Mouse (Mus musculus) MEL (cell line): ENCODE data around the gene Grik1. TPM values are rescaled to one million over a fixed set of nuclear protein-coding genes. Genes with fewer than 3 reads are reported as not detected.

ENCODE experiments used
- DNase-seq: peaks from one replicate; pipeline ENCODE4 v3.0.0; 2011; ENCODE audit warnings: low read depth, low spot score
- H3K27ac ChIP-seq: 2 replicates; pipeline ENCODE4 v1.5.1; 2012; ENCODE audit warnings: low read depth, mild to moderate bottlenecking, control low read depth, low read length, moderate library complexity; ENCODE audit not compliant: control insufficient read depth
- H3K27me3 ChIP-seq, 2 experiments: fragments of 150-350 bp in 1 of 2; sonication (generic) in 1 of 2; 2 replicates each; pipeline ENCODE4 v1.6.1; 2012; ENCODE audit warnings: low read length in 2 of 2, mild to moderate bottlenecking in 2 of 2, improper control_type of control experiment in 1 of 2, moderate library complexity in 1 of 2; ENCODE audit not compliant: insufficient read depth in 2 of 2, control insufficient read depth in 1 of 2
- H3K36me3 ChIP-seq, 2 experiments: 2 replicates each; pipeline ENCODE4 v1.6.1; 2012 to 2014; ENCODE audit warnings: low read length in 2 of 2, improper control_type of control experiment in 1 of 2, inconsistent platforms in 1 of 2, mild to moderate bottlenecking in 1 of 2; ENCODE audit not compliant: insufficient read depth in 2 of 2, control insufficient read depth in 1 of 2
- H3K4me1 ChIP-seq, 2 experiments: fragments of 150-350 bp in 1 of 2; sonication (generic) in 1 of 2; 2 replicates each; pipeline ENCODE4 v1.6.1; 2012; ENCODE audit warnings: low read length in 2 of 2, improper control_type of control experiment in 1 of 2, mild to moderate bottlenecking in 1 of 2; ENCODE audit not compliant: insufficient read depth in 2 of 2, control insufficient read depth in 1 of 2
- H3K4me3 ChIP-seq, 2 experiments: fragments of 150-350 bp in 1 of 2; sonication (generic) in 1 of 2; 2 replicates each; pipeline ENCODE4 v1.5.1; 2012; ENCODE audit warnings: low read depth in 2 of 2, low read length in 2 of 2, mild to moderate bottlenecking in 2 of 2, moderate library complexity in 2 of 2, control low read depth in 1 of 2, improper control_type of control experiment in 1 of 2; ENCODE audit not compliant: control insufficient read depth in 1 of 2, insufficient read depth in 1 of 2
- H3K79me2 ChIP-seq: 2 replicates; pipeline ENCODE4 v1.6.1; 2012; ENCODE audit warnings: mild to moderate bottlenecking, low read length, moderate library complexity; ENCODE audit not compliant: control insufficient read depth, poor library complexity, insufficient read depth
- H3K9ac ChIP-seq: 2 replicates; pipeline ENCODE4 v1.6.1; 2012; ENCODE audit warnings: low read depth, mild to moderate bottlenecking, control low read depth, low read length, moderate library complexity; ENCODE audit not compliant: control insufficient read depth, poor library complexity, severe bottlenecking
- H3K9me3 ChIP-seq: fragments of 150-350 bp; sonication (generic); replicated peaks from 2 replicates; pipeline ENCODE4 v1.6.1; 2012; ENCODE audit warnings: mild to moderate bottlenecking, low read length, improper control_type of control experiment, moderate library complexity; ENCODE audit not compliant: insufficient read depth
- BHLHE40 ChIP-seq: IDR thresholded peaks from 2 replicates; pipeline ENCODE4 v1.6.1; 2012; ENCODE audit warnings: low read depth, mild to moderate bottlenecking, inconsistent platforms, low read length, improper control_type of control experiment, borderline replicate concordance
- CHD2 ChIP-seq: IDR thresholded peaks from 2 replicates; pipeline ENCODE4 v1.6.1; 2011; ENCODE audit warnings: low read length, improper control_type of control experiment
- CTCF ChIP-seq, 3 experiments: IDR thresholded peaks in 2 of 3; conservative IDR thresholded peaks in 1 of 3; 2 replicates each; pipeline ENCODE4 v1.5.1; 2011 to 2012; ENCODE audit warnings: low read length in 3 of 3, low read depth in 2 of 3, mild to moderate bottlenecking in 2 of 3, improper control_type of control experiment in 1 of 3, inconsistent platforms in 1 of 3, mixed read lengths in 1 of 3, moderate library complexity in 1 of 3; ENCODE audit not compliant: control insufficient read depth in 1 of 3, insufficient read depth in 1 of 3, poor library complexity in 1 of 3, severe bottlenecking in 1 of 3
- ETS1 ChIP-seq: IDR thresholded peaks from 2 replicates; pipeline ENCODE4 v1.6.1; 2012; ENCODE audit warnings: low read depth, mild to moderate bottlenecking, inconsistent platforms, low read length, improper control_type of control experiment, moderate library complexity
- GABPA ChIP-seq: IDR thresholded peaks from 2 replicates; pipeline ENCODE4 v1.6.1; 2012; ENCODE audit warnings: low read depth, mild to moderate bottlenecking, inconsistent platforms, low read length, improper control_type of control experiment, moderate library complexity
- GATA1 ChIP-seq: IDR thresholded peaks from 2 replicates; pipeline ENCODE4 v1.6.1; 2011; ENCODE audit warnings: low read depth, low read length, improper control_type of control experiment
- HCFC1 ChIP-seq: IDR thresholded peaks from 2 replicates; pipeline ENCODE4 v1.6.1; 2012; ENCODE audit warnings: low read depth, mild to moderate bottlenecking, inconsistent platforms, low read length, improper control_type of control experiment, moderate library complexity
- JUND ChIP-seq: IDR thresholded peaks from 2 replicates; pipeline ENCODE4 v1.6.1; 2011; ENCODE audit warnings: low read depth, mild to moderate bottlenecking, improper control_type of control experiment, low read length
- KAT2A ChIP-seq: conservative IDR thresholded peaks from 2 replicates; pipeline ENCODE4 v1.6.1; 2012; ENCODE audit warnings: low read depth, low read length, improper control_type of control experiment, inconsistent platforms
- MAFK ChIP-seq: IDR thresholded peaks from 2 replicates; pipeline ENCODE4 v1.6.1; 2011; ENCODE audit warnings: low read depth, mild to moderate bottlenecking, low read length, improper control_type of control experiment, borderline replicate concordance
- MAZ ChIP-seq: IDR thresholded peaks from 2 replicates; pipeline ENCODE4 v1.6.1; 2012; ENCODE audit warnings: low read depth, mild to moderate bottlenecking, inconsistent platforms, low read length, improper control_type of control experiment
- MXI1 ChIP-seq: IDR thresholded peaks from 2 replicates; pipeline ENCODE4 v1.6.1; 2011; ENCODE audit warnings: mild to moderate bottlenecking, low read depth, low read length, improper control_type of control experiment
- MYC ChIP-seq: IDR thresholded peaks from 2 replicates; pipeline ENCODE4 v1.6.1; 2011; ENCODE audit warnings: low read depth, mild to moderate bottlenecking, low read length, improper control_type of control experiment, moderate library complexity
- POLR2A ChIP-seq, 2 experiments: IDR thresholded peaks; 2 replicates each; pipeline ENCODE4 v1.6.1; 2011 to 2012; ENCODE audit warnings: low read length in 2 of 2, mild to moderate bottlenecking in 2 of 2, control low read depth in 1 of 2, improper control_type of control experiment in 1 of 2, low read depth in 1 of 2, moderate library complexity in 1 of 2; ENCODE audit not compliant: control insufficient read depth in 1 of 2, insufficient read depth in 1 of 2, poor library complexity in 1 of 2
- POLR2AphosphoS5 ChIP-seq: IDR thresholded peaks from 2 replicates; pipeline ENCODE4 v1.6.1; 2012; ENCODE audit warnings: low read depth, borderline replicate concordance, mild to moderate bottlenecking, inconsistent platforms, low read length, moderate library complexity, mixed read lengths
- SIN3A ChIP-seq: IDR thresholded peaks from 2 replicates; pipeline ENCODE4 v1.6.1; 2012; ENCODE audit warnings: low read length, improper control_type of control experiment, inconsistent platforms
- TAL1 ChIP-seq: IDR thresholded peaks from 2 replicates; pipeline ENCODE4 v1.6.1; 2012; ENCODE audit warnings: mild to moderate bottlenecking, inconsistent platforms, low read length, moderate library complexity, mixed read lengths
- UBTF ChIP-seq: IDR thresholded peaks from 2 replicates; pipeline ENCODE4 v1.6.1; 2012; ENCODE audit warnings: low read depth, mild to moderate bottlenecking, inconsistent platforms, low read length, improper control_type of control experiment, moderate library complexity, borderline replicate concordance; ENCODE audit not compliant: insufficient read depth
- USF1 ChIP-seq: IDR thresholded peaks from 2 replicates; pipeline ENCODE4 v1.6.1; 2014; ENCODE audit warnings: low read depth, mild to moderate bottlenecking, inconsistent platforms, low read length, improper control_type of control experiment, moderate library complexity
- USF2 ChIP-seq, 2 experiments: IDR thresholded peaks; 2 replicates each; pipeline ENCODE4 v1.6.1; 2011 to 2012; ENCODE audit warnings: improper control_type of control experiment in 2 of 2, low read length in 2 of 2, borderline replicate concordance in 1 of 2, inconsistent platforms in 1 of 2, low read depth in 1 of 2, mild to moderate bottlenecking in 1 of 2; ENCODE audit not compliant: insufficient read depth in 1 of 2
- ZMIZ1 ChIP-seq: IDR thresholded peaks from 2 replicates; pipeline ENCODE4 v1.6.1; 2012; ENCODE audit warnings: low read depth, mild to moderate bottlenecking, inconsistent platforms, low read length, improper control_type of control experiment, moderate library complexity
- polyA plus RNA-seq, 2 experiments: library from polyadenylated mRNA; stranded (reverse) in 1 of 2; unstranded in 1 of 2; fragments of >175 nt in 1 of 2; fragments of >200 nt in 1 of 2; gene quantifications; 2 replicates each; pipeline versions ENCODE4 v1.2.1 to v1.2.4; 2012; ENCODE audit warnings: low replicate concordance in 2 of 2, low read depth in 1 of 2; ENCODE audit not compliant: insufficient read length in 2 of 2, insufficient read depth in 1 of 2, missing spikeins in 1 of 2
- total RNA-seq: library from RNA; depleted of rRNA; stranded (reverse); fragments of 300-350 nt; gene quantifications from 2 replicates; pipeline ENCODE4 v1.2.3, GENCODE M21; 2012

Gene Grik1
- total and polyA plus RNA-seq, 3 experiments: not detected

DNA sequence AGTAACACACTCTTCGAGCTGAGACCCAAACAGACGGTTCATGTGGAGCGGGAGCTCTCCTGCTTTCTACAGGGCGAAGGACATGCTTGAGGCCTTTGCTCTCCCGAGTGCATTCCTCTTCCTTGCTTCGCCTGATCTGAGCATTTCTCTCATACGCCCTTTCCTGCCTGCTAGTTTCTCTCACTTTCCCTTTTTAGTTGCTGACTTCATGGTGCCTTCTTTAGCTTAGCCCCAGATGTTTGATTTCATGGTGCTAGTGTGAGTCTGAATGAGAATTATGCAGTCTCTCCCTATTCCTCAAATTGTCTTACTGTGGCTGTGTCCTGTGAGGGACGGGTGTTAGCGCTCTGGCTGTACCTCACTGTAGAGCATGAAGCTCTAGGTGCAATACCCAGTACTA lies 388.0 kb downstream of the Grik1 start:
- H3K79me2 ChIP-seq: no peaks in the 10 kb centered on the region
- TF ChIP-seq MAZ (no peak), POLR2A (IDR thresholded peaks at IDR 0.05; ENCODE audit: control insufficient read depth in 1 of 2, insufficient read depth in 1 of 2, low read depth in 1 of 2, low read length in 2 of 2, poor library complexity in 1 of 2) (no peak), TAL1 (no peak), MAFK (no peak), UBTF (no peak), ZMIZ1 (no peak), USF1 (no peak), ETS1 (no peak), USF2 (IDR thresholded peaks at IDR 0.05; ENCODE audit: borderline replicate concordance in 1 of 2, insufficient read depth in 1 of 2, low read depth in 1 of 2, low read length in 2 of 2) (no peak)
- TF ChIP-seq, all 39 proteins: peak for 0
- Histone ChIP-seq H3K9me3 (no peaks in the 10 kb centered on the region), H3K4me3 (no peak overlapping the region), H3K27me3 (no peaks in the 10 kb centered on the region), H3K27ac (no peak overlapping the region), H3K4me1 (no peaks in the 10 kb centered on the region), H3K9ac (no peak overlapping the region), H3K36me3 (no peaks in the 10 kb centered on the region)
- no peak for DNase-seq

DNA sequence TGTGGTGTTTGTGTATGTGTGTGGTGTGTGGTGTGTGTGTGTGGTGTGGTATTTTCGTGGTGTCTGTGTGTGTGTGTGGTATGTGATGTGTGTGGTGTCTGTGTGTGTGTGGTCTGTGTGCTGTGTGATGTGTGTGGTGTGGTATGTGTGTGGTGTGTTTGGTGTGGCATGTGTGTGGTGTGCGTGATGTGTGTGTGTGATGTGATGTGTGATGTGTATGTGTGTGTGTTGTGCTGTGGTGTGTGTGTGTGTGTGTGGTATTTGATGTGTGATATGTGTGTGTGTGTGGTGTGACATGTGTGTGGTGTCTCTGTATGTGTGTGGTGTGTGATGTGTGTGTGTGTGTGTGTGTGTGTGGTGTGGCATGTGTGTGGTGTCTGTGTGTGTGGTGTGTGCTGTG lies 388.9 kb downstream of the Grik1 start:
- no peaks in the 10 kb centered on the region for H3K27me3 ChIP-seq
- no peaks in the 10 kb centered on the region for H3K9me3 ChIP-seq
- no peak overlapping the region for H3K4me3 ChIP-seq
- no peak for TF ChIP-seq BHLHE40
- TF ChIP-seq POLR2AphosphoS5: 0 out of 2 replicates have a peak, but pooled peaks have one; percentile 22
- TF ChIP-seq, all 39 proteins: peak for 1
- H3K79me2 ChIP-seq: no peaks in the 10 kb centered on the region
- no peaks in the 10 kb centered on the region for H3K36me3 ChIP-seq
- H3K9ac ChIP-seq: no peak overlapping the region
- DNase-seq: no peak
- no peak overlapping the region for H3K27ac ChIP-seq
- no peaks in the 10 kb centered on the region for H3K4me1 ChIP-seq

DNA sequence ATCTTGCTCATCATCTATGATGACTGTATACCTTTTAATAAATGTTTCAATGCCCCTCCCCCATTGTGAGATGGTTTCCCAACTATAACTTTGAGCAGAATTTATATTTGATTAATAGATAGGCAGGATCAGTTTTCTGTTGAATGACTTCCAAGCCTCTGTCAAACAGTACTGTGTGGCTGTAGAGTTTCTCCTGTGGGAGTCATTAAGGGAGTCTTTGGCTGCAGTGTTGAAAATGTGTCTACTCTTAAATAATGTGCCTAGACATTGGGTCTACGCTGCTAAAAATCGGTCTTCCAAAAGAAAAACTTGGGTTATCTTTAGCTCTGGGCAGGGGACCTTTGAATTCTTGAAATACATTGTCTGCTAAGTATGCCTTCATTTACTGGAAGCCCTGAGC lies 414.1 kb downstream of the Grik1 start:
- H3K4me3 ChIP-seq: no peak overlapping the region
- no peaks in the 10 kb centered on the region for H3K36me3 ChIP-seq

More for the DNA sequence above, 414.1 kb downstream of the Grik1 start:
- Histone ChIP-seq H3K79me2 (no peaks in the 10 kb centered on the region), H3K9ac (no peak overlapping the region), H3K27ac (no peak overlapping the region), H3K9me3 (no peaks in the 10 kb centered on the region), H3K4me1 (no peaks in the 10 kb centered on the region), H3K27me3 (no peaks in the 10 kb centered on the region)
- TF ChIP-seq KAT2A: no peak
- TF ChIP-seq MXI1: no peak
- TF ChIP-seq JUND: no peak
- no peak for TF ChIP-seq USF2 (IDR thresholded peaks at IDR 0.05; ENCODE audit: borderline replicate concordance in 1 of 2, insufficient read depth in 1 of 2, low read depth in 1 of 2, low read length in 2 of 2)
- no peak for TF ChIP-seq HCFC1
- no peak for TF ChIP-seq CHD2
- TF ChIP-seq SIN3A: no peak
- TF ChIP-seq POLR2A (IDR thresholded peaks at IDR 0.05; ENCODE audit: control insufficient read depth in 1 of 2, insufficient read depth in 1 of 2, low read depth in 1 of 2, low read length in 2 of 2, poor library complexity in 1 of 2): no peak
- TF ChIP-seq CTCF (IDR thresholded peaks at IDR 0.05 in 2 of 3, conservative IDR thresholded peaks at IDR 0.05 in 1 of 3; ENCODE audit: control insufficient read depth in 1 of 3, insufficient read depth in 1 of 3, low read depth in 2 of 3, low read length in 3 of 3, poor library complexity in 1 of 3, severe bottlenecking in 1 of 3): no peak
- no peak for TF ChIP-seq GABPA
- no peak for TF ChIP-seq MYC
- TF ChIP-seq GATA1: no peak
- no peak for DNase-seq
